Mouse (Mus musculus) ovary, postnatal 14 days (tissue): ENCODE results near the gene Il21r.

Experiments
- DNase-seq: peaks from one replicate; pipeline ENCODE4 v3.0.0; 2022; ENCODE audit warnings: low spot score

Gene Il21r

GRCm38 (mm10) chr7:125575738-125576540 lies 27.3 kb upstream of the Il21r start:
- DNase-seq, result no peak

- peak; percentile 71 for DNase-seq
Measured at GRCm38 (mm10) chr7:125576982-125577381, 26.2 kb upstream of the Il21r start.

GRCm38 (mm10) chr7:125577486-125578088 lies 25.6 kb upstream of the Il21r start:
- no peak for DNase-seq

GRCm38 (mm10) chr7:125578106-125578505 lies 25.1 kb upstream of the Il21r start:
- DNase-seq, result no peak

GRCm38 (mm10) chr7:125579545-125580219 lies 23.5 kb upstream of the Il21r start:
- DNase-seq, result no peak

GRCm38 (mm10) chr7:125580220-125580549 lies 23.0 kb upstream of the Il21r start:
- DNase-seq, result no peak

GRCm38 (mm10) chr7:125580625-125581316 lies 22.5 kb upstream of the Il21r start:
- no peak for DNase-seq

GRCm38 (mm10) chr7:125581317-125581672 lies 21.9 kb upstream of the Il21r start:
- peak; percentile 89 for DNase-seq

- DNase-seq, result no peak
Measured at GRCm38 (mm10) chr7:125583325-125584004, 19.8 kb upstream of the Il21r start.

GRCm38 (mm10) chr7:125584005-125584369 lies 19.2 kb upstream of the Il21r start:
- no peak for DNase-seq

- no peak for DNase-seq
Measured at GRCm38 (mm10) chr7:125586355-125586754, 16.9 kb upstream of the Il21r start.

- no peak for DNase-seq
Measured at GRCm38 (mm10) chr7:125588721-125589120, 14.5 kb upstream of the Il21r start.

- DNase-seq, result no peak
Measured at GRCm38 (mm10) chr7:125589896-125590295, 13.3 kb upstream of the Il21r start.

- no peak for DNase-seq
Measured at GRCm38 (mm10) chr7:125593831-125594230, 9.4 kb upstream of the Il21r start.

- DNase-seq, result no peak
Measured at GRCm38 (mm10) chr7:125596406-125596805, 6.8 kb upstream of the Il21r start.

GRCm38 (mm10) chr7:125597083-125597482 lies 6.1 kb upstream of the Il21r start:
- no peak for DNase-seq

- DNase-seq, result no peak
Measured at GRCm38 (mm10) chr7:125597516-125598347, 5.5 kb upstream of the Il21r start.

GRCm38 (mm10) chr7:125599373-125599973 lies 3.8 kb upstream of the Il21r start:
- DNase-seq, result no peak

GRCm38 (mm10) chr7:125600136-125600535 lies 3.1 kb upstream of the Il21r start:
- DNase-seq, result no peak

GRCm38 (mm10) chr7:125600612-125601279 lies 2.5 kb upstream of the Il21r start:
- no peak for DNase-seq
